Mouse (Mus musculus): ENCODE data around the gene Cfap65. TPM values are rescaled to one million over a fixed set of nuclear protein-coding genes. Genes with fewer than 3 reads are reported as not detected.

The Cfap65 gene
- polyA plus RNA-seq, 1 experiment from 2014 or later, result 1.2 TPM

DNA sequence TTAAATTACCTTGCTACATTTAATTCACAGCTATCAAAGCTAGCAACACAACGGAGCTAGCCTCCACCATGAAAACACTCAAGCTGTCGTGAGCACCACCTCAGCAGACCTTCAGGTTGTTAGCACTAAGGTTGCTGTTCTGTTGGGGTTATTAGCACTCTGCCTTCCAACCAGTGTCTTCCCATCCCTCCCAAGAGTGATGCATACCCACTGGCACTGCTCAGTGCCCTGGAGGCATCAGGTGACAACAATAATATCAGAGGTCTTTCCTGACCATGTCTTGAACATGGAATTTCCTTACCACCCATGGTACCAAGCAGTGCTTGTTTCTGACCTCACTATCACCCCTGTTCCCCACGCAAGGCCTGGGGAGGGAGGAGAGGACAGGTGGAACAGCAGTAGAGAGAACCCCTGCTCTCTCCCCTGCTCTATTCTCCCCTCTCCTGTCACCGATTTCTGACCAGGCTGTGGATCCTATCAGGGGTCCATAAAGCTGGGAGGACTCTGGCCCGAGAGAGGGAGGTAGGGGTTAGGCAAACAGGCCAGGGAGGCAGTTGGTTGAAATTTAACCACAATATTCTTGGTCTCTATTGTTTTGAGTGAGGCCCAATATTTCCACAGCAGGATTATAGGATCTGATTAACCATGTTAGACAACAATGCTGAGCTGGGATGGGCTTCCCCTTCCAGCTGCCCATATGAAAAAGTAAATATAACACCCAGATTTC, 26.9 kb upstream of the Cfap65 start:
- 69% methylated on average over 5 of the region's 5 CpGs for WGBS

DNA sequence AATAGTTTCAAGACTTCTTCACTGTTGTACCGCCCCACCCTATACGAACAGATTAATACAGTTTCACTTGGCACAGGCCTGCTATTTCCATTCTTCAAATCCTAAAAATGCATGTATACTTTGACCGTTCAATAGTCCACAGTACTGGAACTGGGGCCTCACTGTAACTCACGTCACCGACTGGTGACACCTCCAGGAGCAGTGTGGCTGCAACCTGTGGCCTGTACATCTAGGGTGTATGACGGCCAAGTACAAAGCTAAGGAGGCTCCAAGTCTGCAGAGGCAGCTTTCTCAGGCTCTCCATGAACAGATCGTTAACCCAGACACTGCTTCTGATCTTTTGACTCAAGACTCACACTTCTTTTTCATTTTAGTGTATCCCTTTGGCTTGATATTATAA, 26.3 kb upstream of the Cfap65 start:
- 86% methylated on average over 7 of the region's 7 CpGs for WGBS
- ATAC-seq (ENCODE audit: low read depth), result no peak

More for the DNA sequence above, 26.9 kb upstream of the Cfap65 start:
- Histone ChIP-seq H3K36me3 (ENCODE audit: control insufficient read depth, insufficient read depth, low read length) (no peaks in the 10 kb centered on the region), H3K27me3 (replicated peaks; ENCODE audit: control insufficient read depth, insufficient read depth, low read length) (peaks cover 14% of the 10 kb centered on the region), H3K9ac (ENCODE audit: low read depth, low read length) (no peak overlapping the region), H3K9me3 (ENCODE audit: control insufficient read depth, low read length) (no peaks in the 10 kb centered on the region), H3K4me3 (ENCODE audit: low read depth, low read length) (no peak overlapping the region), H3K4me2 (ENCODE audit: low read depth, low read length) (no peak overlapping the region), H3K4me1 (ENCODE audit: control insufficient read depth, insufficient read depth, low read length) (peaks cover 4% of the 10 kb centered on the region; the same call in 1 of the 2 replicates), H3K27ac (replicated peaks; ENCODE audit: low read depth, low read length) (no peak overlapping the region)
- no peak for DNase-seq (ENCODE audit: low spot score)
- no peak for ATAC-seq (ENCODE audit: low read depth)

DNA sequence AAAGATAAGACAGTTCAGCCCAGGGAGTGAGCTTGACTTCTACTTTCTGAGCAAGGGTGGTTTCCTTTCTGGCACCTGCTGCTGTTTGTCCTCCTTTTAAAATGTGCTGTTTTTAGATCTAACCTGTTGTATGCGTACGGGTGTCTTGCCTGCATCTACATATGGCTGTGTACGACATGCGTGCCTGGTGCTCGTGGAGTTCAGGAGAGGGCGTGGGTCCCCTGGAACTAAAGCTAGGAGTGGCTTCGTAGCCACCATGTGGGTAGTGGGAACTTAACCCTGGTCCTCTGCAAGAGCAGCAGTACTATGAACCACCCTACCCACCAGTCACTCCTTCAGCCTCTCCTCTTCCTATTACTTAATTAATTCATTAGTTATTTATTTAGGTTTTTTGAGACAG, 24.7 kb upstream of the Cfap65 start:
- H3K9ac ChIP-seq (ENCODE audit: low read depth, low read length), result no peak overlapping the region
- no peaks in the 10 kb centered on the region for H3K36me3 ChIP-seq (ENCODE audit: control insufficient read depth, insufficient read depth, low read length)
- H3K27ac ChIP-seq (replicated peaks; ENCODE audit: low read depth, low read length), result no peak overlapping the region
- H3K9me3 ChIP-seq (ENCODE audit: control insufficient read depth, low read length), result no peaks in the 10 kb centered on the region
- H3K4me2 ChIP-seq (ENCODE audit: low read depth, low read length), result no peak overlapping the region
- H3K27me3 ChIP-seq (replicated peaks; ENCODE audit: control insufficient read depth, insufficient read depth, low read length), result peaks cover 32% of the 10 kb centered on the region
- no peak for DNase-seq (ENCODE audit: low spot score)
- whole genome bisulfite sequencing, result 87% methylated on average over 7 of the region's 7 CpGs
- no peak for ATAC-seq (ENCODE audit: low read depth)
- H3K4me1 ChIP-seq (ENCODE audit: control insufficient read depth, insufficient read depth, low read length), result peaks cover 4% of the 10 kb centered on the region; the same call in 1 of the 2 replicates
- H3K4me3 ChIP-seq (ENCODE audit: low read depth, low read length), result no peak overlapping the region

More for the DNA sequence above, 26.3 kb upstream of the Cfap65 start:
- no peak for DNase-seq (ENCODE audit: low spot score)
- Histone ChIP-seq H3K9me3 (ENCODE audit: control insufficient read depth, low read length) (no peaks in the 10 kb centered on the region), H3K27ac (replicated peaks; ENCODE audit: low read depth, low read length) (no peak overlapping the region), H3K36me3 (ENCODE audit: control insufficient read depth, insufficient read depth, low read length) (no peaks in the 10 kb centered on the region), H3K9ac (ENCODE audit: low read depth, low read length) (no peak overlapping the region), H3K4me1 (ENCODE audit: control insufficient read depth, insufficient read depth, low read length) (peaks cover 4% of the 10 kb centered on the region; the same call in 1 of the 2 replicates), H3K4me3 (ENCODE audit: low read depth, low read length) (no peak overlapping the region), H3K27me3 (replicated peaks; ENCODE audit: control insufficient read depth, insufficient read depth, low read length) (peaks cover 20% of the 10 kb centered on the region), H3K4me2 (ENCODE audit: low read depth, low read length) (no peak overlapping the region)

DNA sequence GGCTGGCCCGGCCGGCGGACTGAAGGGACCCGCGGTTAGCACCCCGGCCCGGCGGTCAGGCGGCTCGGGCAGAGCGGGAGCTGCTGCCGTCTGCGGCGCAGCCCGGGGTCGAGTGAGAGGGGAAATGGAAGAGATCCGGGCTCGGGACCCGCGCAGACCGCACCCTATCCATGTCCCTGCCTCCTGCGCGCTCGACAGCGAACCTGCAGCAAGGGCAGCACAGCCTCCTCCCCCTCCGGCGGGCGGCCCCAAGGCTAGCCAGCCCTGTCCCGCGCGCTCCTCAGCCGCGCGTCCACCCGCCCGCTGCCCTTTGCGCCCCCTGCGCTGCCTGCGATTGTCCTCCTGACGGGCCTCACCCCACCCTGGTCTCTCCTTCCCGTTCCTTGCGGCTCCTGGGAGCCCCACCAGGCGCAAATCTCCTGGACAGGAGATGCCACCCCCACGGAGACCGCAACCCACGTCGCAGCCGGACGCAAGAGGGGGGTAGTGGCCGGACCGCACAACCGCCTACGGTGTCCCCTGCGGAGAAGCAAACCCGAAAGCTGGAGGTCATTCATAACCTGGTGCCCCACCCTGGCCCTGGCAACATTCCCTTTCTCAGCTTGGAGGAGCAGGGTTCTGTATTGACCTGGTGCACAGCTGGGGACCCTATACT, 16.3 kb upstream of the Cfap65 start, which contains the start of gene Ihh:
Ihh (minus strand) TSS at position 117 of the 655 bp plus-strand sequence.
- Histone ChIP-seq H3K27me3 (replicated peaks; ENCODE audit: control insufficient read depth, insufficient read depth, low read length) (peaks cover 96% of the 10 kb centered on the region), H3K4me1 (ENCODE audit: control insufficient read depth, insufficient read depth, low read length) (peaks cover 4% of the 10 kb centered on the region; the same call in 1 of the 2 replicates), H3K27ac (replicated peaks; ENCODE audit: low read depth, low read length) (no peak within 1 kb of the TSS), H3K4me2 (ENCODE audit: low read depth, low read length) (peak within 1 kb of the TSS; percentile 71), H3K9ac (ENCODE audit: low read depth, low read length) (peak within 1 kb of the TSS; percentile 42), H3K4me3 (ENCODE audit: low read depth, low read length) (peak within 1 kb of the TSS; percentile 43), H3K9me3 (ENCODE audit: control insufficient read depth, low read length) (no peaks in the 10 kb centered on the region), H3K36me3 (ENCODE audit: control insufficient read depth, insufficient read depth, low read length) (no peaks in the 10 kb centered on the region)
- ATAC-seq (ENCODE audit: low read depth) (0 out of 2 replicates have a peak, but pooled peaks have one; percentile 8), DNase-seq (ENCODE audit: low spot score) (no peak)
- WGBS, result 3% methylated on average over 18 of the region's 55 CpGs

DNA sequence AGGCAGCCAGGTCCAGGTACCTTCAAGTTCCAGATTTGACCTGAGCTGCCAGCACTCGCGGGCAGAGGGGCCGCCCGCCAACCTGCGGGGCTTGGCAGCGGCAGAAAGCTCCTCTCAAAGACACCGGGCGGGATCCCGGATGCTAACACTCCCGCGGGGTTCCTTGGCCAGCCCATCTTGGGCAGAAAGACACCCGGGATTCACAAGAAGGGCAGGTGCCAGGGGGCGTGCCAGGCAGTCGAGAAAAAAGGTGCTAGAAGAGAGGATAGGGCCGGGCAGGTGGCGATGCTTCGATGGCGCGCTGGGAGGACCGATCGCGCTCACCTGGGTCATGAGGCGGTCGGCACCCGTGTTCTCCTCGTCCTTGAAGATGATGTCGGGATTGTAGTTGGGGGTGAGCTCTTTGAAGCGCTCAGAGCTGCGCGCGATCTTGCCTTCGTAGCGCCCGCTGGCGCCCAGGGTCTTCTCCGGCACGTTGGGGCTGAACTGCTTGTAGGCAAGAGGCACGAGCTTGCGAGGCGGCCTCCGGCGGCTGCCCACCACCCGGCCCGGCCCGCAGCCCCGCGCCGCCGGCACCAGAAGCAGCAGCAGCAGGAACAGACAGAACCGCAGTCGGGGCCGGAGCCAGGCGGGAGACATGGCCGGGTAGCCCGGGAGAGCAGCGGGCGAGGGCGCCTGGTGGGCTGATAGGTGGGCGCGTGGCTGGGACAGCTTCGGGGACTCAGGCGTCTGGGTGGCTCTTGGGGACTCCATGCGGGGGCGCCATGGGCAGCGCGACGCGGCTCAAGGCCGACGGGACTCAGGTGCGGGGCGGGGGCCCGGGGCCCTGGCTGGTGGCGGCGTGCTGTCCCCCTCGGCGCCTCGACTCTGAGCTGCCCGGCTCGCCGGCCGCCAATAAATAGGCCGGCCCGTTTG, 15.4 kb upstream of the Cfap65 start:
- peaks cover 99% of the 10 kb centered on the region for H3K27me3 ChIP-seq (replicated peaks; ENCODE audit: control insufficient read depth, insufficient read depth, low read length)
- DNase-seq (ENCODE audit: low spot score), result no peak
- WGBS, result under 1% methylated on average over 32 of the region's 84 CpGs
- no peak for ATAC-seq (ENCODE audit: low read depth)
- H3K36me3 ChIP-seq (ENCODE audit: control insufficient read depth, insufficient read depth, low read length), result no peaks in the 10 kb centered on the region
- peak overlapping the region; percentile 43 for H3K4me3 ChIP-seq (ENCODE audit: low read depth, low read length)
- peak overlapping the region; percentile 42 for H3K9ac ChIP-seq (ENCODE audit: low read depth, low read length)
- H3K27ac ChIP-seq (replicated peaks; ENCODE audit: low read depth, low read length), result no peak overlapping the region
- H3K9me3 ChIP-seq (ENCODE audit: control insufficient read depth, low read length), result no peaks in the 10 kb centered on the region
- H3K4me1 ChIP-seq (ENCODE audit: control insufficient read depth, insufficient read depth, low read length), result peaks cover 4% of the 10 kb centered on the region; the same call in 1 of the 2 replicates
- peak overlapping the region; percentile 71 for H3K4me2 ChIP-seq (ENCODE audit: low read depth, low read length)

DNA sequence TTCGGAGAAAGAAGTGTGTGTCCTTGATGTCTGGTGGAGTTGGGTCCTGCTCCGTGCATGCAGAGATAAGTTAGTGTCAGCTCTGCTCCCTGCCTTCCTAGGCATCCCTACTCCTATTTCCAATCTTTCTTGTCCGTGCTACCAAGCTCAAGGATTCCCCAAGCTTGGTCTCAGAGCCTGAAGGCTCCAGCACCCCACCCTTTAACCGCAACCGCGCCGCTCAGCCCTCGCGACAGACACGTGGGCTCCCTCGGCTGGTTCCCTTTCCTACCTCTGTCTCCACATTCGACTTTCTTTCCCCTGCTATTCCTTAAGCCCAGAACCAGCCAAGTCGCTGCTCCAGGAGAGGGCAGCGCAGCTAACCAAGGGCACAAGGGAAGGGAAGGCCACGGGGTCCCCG, 14.7 kb upstream of the Cfap65 start:
- H3K27ac ChIP-seq (replicated peaks; ENCODE audit: low read depth, low read length), result no peak overlapping the region
- H3K9ac ChIP-seq (ENCODE audit: low read depth, low read length), result no peak overlapping the region
- no peaks in the 10 kb centered on the region for H3K9me3 ChIP-seq (ENCODE audit: control insufficient read depth, low read length)
- ATAC-seq (ENCODE audit: low read depth) (no peak), DNase-seq (ENCODE audit: low spot score) (no peak)
- peak overlapping the region; percentile 43 for H3K4me3 ChIP-seq (ENCODE audit: low read depth, low read length)
- H3K36me3 ChIP-seq (ENCODE audit: control insufficient read depth, insufficient read depth, low read length), result no peaks in the 10 kb centered on the region
- WGBS, result 2% methylated on average over 16 of the region's 16 CpGs
- H3K4me1 ChIP-seq (ENCODE audit: control insufficient read depth, insufficient read depth, low read length), result peaks cover 4% of the 10 kb centered on the region; the same call in 1 of the 2 replicates
- peaks cover 99% of the 10 kb centered on the region for H3K27me3 ChIP-seq (replicated peaks; ENCODE audit: control insufficient read depth, insufficient read depth, low read length)
- peak overlapping the region; percentile 71; the same call in 1 of the 2 replicates for H3K4me2 ChIP-seq (ENCODE audit: low read depth, low read length)

DNA sequence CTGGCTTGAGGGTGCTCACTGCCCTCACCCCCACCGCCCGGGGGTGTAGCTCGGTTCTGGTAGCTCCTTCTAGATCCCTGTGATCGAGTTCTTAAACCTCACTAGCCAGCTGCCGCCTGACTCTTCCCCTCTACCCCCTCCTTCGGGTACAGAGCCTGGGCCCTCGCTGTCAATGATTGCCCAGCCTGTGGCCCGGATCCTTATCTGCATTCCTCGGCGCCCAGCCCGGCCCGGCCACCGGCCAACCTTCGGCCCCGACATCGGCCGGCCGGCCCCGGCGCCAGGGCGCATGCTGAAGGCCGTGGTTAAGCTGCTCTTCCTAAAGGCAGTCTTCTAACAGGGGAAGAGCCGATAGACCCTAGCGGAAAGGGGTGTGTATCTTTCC, 14.3 kb upstream of the Cfap65 start:
- peaks cover 98% of the 10 kb centered on the region for H3K27me3 ChIP-seq (replicated peaks; ENCODE audit: control insufficient read depth, insufficient read depth, low read length)
- H3K4me3 ChIP-seq (ENCODE audit: low read depth, low read length), result peak overlapping the region; percentile 43; the same call in 1 of the 2 replicates
- no peaks in the 10 kb centered on the region for H3K36me3 ChIP-seq (ENCODE audit: control insufficient read depth, insufficient read depth, low read length)
- H3K27ac ChIP-seq (replicated peaks; ENCODE audit: low read depth, low read length), result no peak overlapping the region
- H3K9me3 ChIP-seq (ENCODE audit: control insufficient read depth, low read length), result no peaks in the 10 kb centered on the region
- peak overlapping the region; percentile 71; the same call in 1 of the 2 replicates for H3K4me2 ChIP-seq (ENCODE audit: low read depth, low read length)
- DNase-seq (ENCODE audit: low spot score) (no peak), ATAC-seq (ENCODE audit: low read depth) (no peak)
- H3K9ac ChIP-seq (ENCODE audit: low read depth, low read length), result no peak overlapping the region
- WGBS, result 3% methylated on average over 24 of the region's 24 CpGs
- H3K4me1 ChIP-seq (ENCODE audit: control insufficient read depth, insufficient read depth, low read length), result peaks cover 4% of the 10 kb centered on the region; the same call in 1 of the 2 replicates
